24 mouse cellular contexts compared by ENCODE assay signal in the genomic region with DNA sequence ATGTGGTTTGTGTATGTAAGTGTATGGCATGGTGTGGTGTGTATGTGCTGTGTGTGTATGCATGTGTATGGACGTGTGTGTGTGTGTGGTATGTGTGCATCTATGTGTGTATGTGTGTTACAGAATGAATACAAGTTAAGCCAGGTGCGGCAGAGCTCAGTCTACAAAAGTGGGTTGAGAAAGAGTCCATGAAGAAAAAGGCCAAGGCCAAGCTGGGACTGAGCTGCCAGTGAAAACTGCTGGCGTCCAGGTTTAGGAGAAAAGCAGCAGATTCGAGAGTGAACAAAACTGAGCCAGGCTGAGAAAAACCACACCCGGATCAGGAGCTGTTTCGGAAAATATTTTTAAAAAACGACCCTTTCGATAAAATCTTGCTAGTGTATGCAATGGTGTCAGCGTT. TPM values are rescaled to one million over a fixed set of nuclear protein-coding genes. Genes with fewer than 3 reads are reported as not detected.
DNase-seq lines count a peak whose midpoint lies in the region; ATAC-seq and TF ChIP-seq lines count a peak whose summit lies in the region.
"Had no signal": no experiment of that assay in that cellular context is flagged by ENCODE, and none has a peak within 500 bp of the region (broad histone marks: within the 10 kb centered on the region; RNA-seq: fewer than 3 reads in every experiment).

No protein-coding gene starts in this region.

- TF ChIP-seq CTCF in liver, postnatal 0 days (IDR thresholded peaks at IDR 0.05; ENCODE audit: low read depth): no peak

- H3K27me3 ChIP-seq in liver, postnatal 0 days (ENCODE audit: insufficient read depth, low read length): no peaks in the 10 kb centered on the region
- no peaks in the 10 kb centered on the region for H3K27me3 ChIP-seq in liver, embryonic 11.5 days (replicated peaks; ENCODE audit: control insufficient read depth, insufficient read depth, low read length)
- peaks cover 3% of the 10 kb centered on the region; the same call in 1 of the 2 replicates for H3K27me3 ChIP-seq in forebrain, embryonic 12.5 days
- H3K27me3 ChIP-seq: forebrain, embryonic 15.5 days; heart, embryonic 15.5 days; hindbrain, embryonic 15.5 days had no signal

- DNase-seq in adrenal gland, adult (ENCODE audit: inconsistent age in 2 of 2, low spot score in 1 of 2): peak; percentile 45 to 79
- no peak for DNase-seq in adrenal gland, adult 18-20 months (ENCODE audit: low spot score in 2 of 2)
- DNase-seq in liver, postnatal 0 days: peak; percentile 6
- no peak for DNase-seq in liver, embryonic 11.5 days (ENCODE audit: low spot score)
- DNase-seq in adrenal gland, postnatal 10 days: peak; percentile 30
- DNase-seq in lung, postnatal 36 days: no peak
- DNase-seq: B cell, adult 2 months; cerebellum, adult 11-12 months; cerebellum, adult 9-10 months; cerebellum, postnatal 25 days; gastrocnemius, postnatal 10 days; heart, adult 18-20 months; heart, postnatal 36 days; kidney, adult 11 months; kidney, adult 9 months had no signal

- no peak overlapping the region for H3K9ac ChIP-seq in liver, postnatal 0 days (replicated peaks)
- H3K9ac ChIP-seq in liver, embryonic 11.5 days (ENCODE audit: low read depth, low read length): no peak overlapping the region
- no peak overlapping the region for H3K9ac ChIP-seq in forebrain, embryonic 12.5 days
- H3K9ac ChIP-seq: embryonic facial prominence, embryonic 13.5 days; forebrain, embryonic 15.5 days; heart, embryonic 15.5 days; hindbrain, embryonic 15.5 days had no signal

- no peaks in the 10 kb centered on the region for H3K9me3 ChIP-seq in liver, postnatal 0 days (ENCODE audit: low read length)
- H3K9me3 ChIP-seq in liver, embryonic 11.5 days (ENCODE audit: control insufficient read depth, low read length): no peaks in the 10 kb centered on the region
- no peaks in the 10 kb centered on the region for H3K9me3 ChIP-seq in forebrain, embryonic 12.5 days
- H3K9me3 ChIP-seq: embryonic facial prominence, embryonic 13.5 days; forebrain, embryonic 10.5 days; forebrain, embryonic 15.5 days; heart, embryonic 15.5 days; hindbrain, embryonic 15.5 days had no signal

- H3K27ac ChIP-seq in liver, postnatal 0 days (ENCODE audit: low read depth): no peak overlapping the region
- H3K27ac ChIP-seq in liver, embryonic 11.5 days (ENCODE audit: low read depth, low read length): no peak overlapping the region
- no peak overlapping the region for H3K27ac ChIP-seq in forebrain, embryonic 12.5 days
- H3K27ac ChIP-seq: embryonic facial prominence, embryonic 13.5 days; forebrain, embryonic 10.5 days; forebrain, embryonic 15.5 days; heart, embryonic 15.5 days; hindbrain, embryonic 15.5 days had no signal

- no peaks in the 10 kb centered on the region for H3K36me3 ChIP-seq in liver, postnatal 0 days (replicated peaks; ENCODE audit: insufficient read depth, low read length)
- no peaks in the 10 kb centered on the region for H3K36me3 ChIP-seq in liver, embryonic 11.5 days (ENCODE audit: control insufficient read depth, insufficient read depth, low read length)
- no peaks in the 10 kb centered on the region for H3K36me3 ChIP-seq in forebrain, embryonic 12.5 days (replicated peaks)
- H3K36me3 ChIP-seq: embryonic facial prominence, embryonic 13.5 days; forebrain, embryonic 10.5 days; forebrain, embryonic 15.5 days; heart, embryonic 15.5 days; hindbrain, embryonic 15.5 days had no signal

- no peak for ATAC-seq in liver, postnatal 0 days
- ATAC-seq in liver, embryonic 11.5 days (replicated peaks; ENCODE audit: low FRiP score): no peak
- ATAC-seq in erythroid progenitor cell, adult 5-6 weeks (replicated peaks; ENCODE audit: low FRiP score, poor library complexity, severe bottlenecking): 0 out of 2 replicates have a peak, but pooled peaks have one; percentile 41
- ATAC-seq in forebrain, embryonic 12.5 days (ENCODE audit: low FRiP score): no peak
- ATAC-seq: CD4-positive, CD25-positive, alpha-beta regulatory T cell, adult 4 months; forebrain, embryonic 15.5 days had no signal

- H3K4me2 ChIP-seq in liver, postnatal 0 days (ENCODE audit: low read depth, low read length): no peak overlapping the region
- H3K4me2 ChIP-seq in liver, embryonic 11.5 days: no peak overlapping the region
- H3K4me2 ChIP-seq in forebrain, embryonic 12.5 days: no peak overlapping the region
- H3K4me2 ChIP-seq: embryonic facial prominence, embryonic 13.5 days; forebrain, embryonic 15.5 days; heart, embryonic 11.5 days; heart, embryonic 15.5 days; hindbrain, embryonic 15.5 days had no signal

- H3K4me3 ChIP-seq in liver, postnatal 0 days (ENCODE audit: low read depth, low read length): no peak overlapping the region
- H3K4me3 ChIP-seq in liver, embryonic 11.5 days (ENCODE audit: low read depth, low read length): no peak overlapping the region
- H3K4me3 ChIP-seq in forebrain, embryonic 12.5 days (replicated peaks): no peak overlapping the region
- H3K4me3 ChIP-seq: embryonic facial prominence, embryonic 13.5 days; forebrain, embryonic 10.5 days; forebrain, embryonic 15.5 days; heart, embryonic 15.5 days; hindbrain, embryonic 15.5 days had no signal

- no peaks in the 10 kb centered on the region for H3K4me1 ChIP-seq in liver, postnatal 0 days (ENCODE audit: insufficient read depth)
- H3K4me1 ChIP-seq in liver, embryonic 11.5 days (replicated peaks; ENCODE audit: control insufficient read depth, insufficient read depth, low read length): no peaks in the 10 kb centered on the region
- H3K4me1 ChIP-seq in forebrain, embryonic 12.5 days: peaks cover 11% of the 10 kb centered on the region
- H3K4me1 ChIP-seq: heart, embryonic 15.5 days had no signal

- no peak for TF ChIP-seq EP300 in liver, postnatal 0 days (IDR thresholded peaks at IDR 0.05; ENCODE audit: low read depth)

- WGBS in liver, postnatal 0 days (ENCODE audit: insufficient replicate concordance): 84% methylated on average over 9 of the region's 9 CpGs
- WGBS in liver, embryonic 11.5 days: 84% methylated on average over 9 of the region's 9 CpGs
- 88% methylated on average over 9 of the region's 9 CpGs for WGBS in forebrain, embryonic 12.5 days

RNA-seq across cellular contexts. Expression of a gene that starts 58.6 kb away (rescaled TPM):
- total RNA-seq in adrenal gland, adult 18-20 months (2021): 100 to 1,000 TPM; 200 to 210 TPM
- polyA plus RNA-seq in liver, postnatal 0 days (2015; fragmentation: Nextera tagmentation; extraction: Ambion mirVana): 5.5 and 5.6 TPM in 2 replicates
- 3.8 and 8.2 TPM in 2 replicates for polyA plus RNA-seq in liver, embryonic 11.5 days (2014; fragmentation: Nextera tagmentation; extraction: Ambion mirVana)
- total RNA-seq in adrenal gland, postnatal 10 days (2021): 100 to 1,000 TPM; 238 to 264 TPM
- 6.8 TPM in 1 of 2 replicates, not detected in the other for total RNA-seq in erythroid progenitor cell, adult 5-6 weeks (2015; ENCODE audit: low replicate concordance)
- total RNA-seq in erythroid progenitor cell, adult 5-6 weeks (2017; ENCODE audit: low replicate concordance): 0.45 and 3.2 TPM in 2 replicates
- polyA plus RNA-seq in forebrain, embryonic 12.5 days (2016; fragmentation: Nextera tagmentation; extraction: Ambion mirVana): 2.4 and 3.0 TPM in 2 replicates

Comparison
In these comparisons a context has a peak if more than half of its experiments do, and no peak if none do; other contexts are left out.
1. DNase-seq: peak in adrenal gland, adult (2 of 2), liver, postnatal 0 days (single experiment) and adrenal gland, postnatal 10 days (single experiment); none in adrenal gland, adult 18-20 months (0 of 2), liver, embryonic 11.5 days (single experiment) and lung, postnatal 36 days (single experiment).
2. RNA of a gene that starts 58.6 kb away (total RNA-seq): 238 to 264 TPM in adrenal gland, postnatal 10 days and 200 to 210 TPM in adrenal gland, adult 18-20 months; 0.45 to 6.8 TPM in erythroid progenitor cell, adult 5-6 weeks; every median in the first group is over 10 times any median in the second.